Mouse (Mus musculus) gastrocnemius, postnatal 4 days (tissue): ENCODE measurements at regions not wholly inside any gene's neighbourhood (a gene's known extent, or its start where the extent isn't known, plus 50 kb on each side); places are given as distances from the start of the nearest gene placed in this dataset. TPM values are rescaled to one million over a fixed set of nuclear protein-coding genes. Genes with fewer than 3 reads are reported as not detected.
"Not testable (repeated sequence)": the region's sequence is repeated elsewhere in the genome, so short reads cannot be mapped to it uniquely, and the experiment has no call there.

Experiments used
- DNase-seq, 2 experiments: peaks; one replicate each; pipeline ENCODE4 v3.0.0; 2021 to 2022; ENCODE audit warnings: low spot score in 2 of 2, mixed read lengths in 2 of 2
- microRNA-seq: library from miRNA; unstranded; fragments of <30 nt; microRNA quantifications from one replicate; pipeline ENCODE4 v1.2.0, GENCODE M21; 2021

DNA sequence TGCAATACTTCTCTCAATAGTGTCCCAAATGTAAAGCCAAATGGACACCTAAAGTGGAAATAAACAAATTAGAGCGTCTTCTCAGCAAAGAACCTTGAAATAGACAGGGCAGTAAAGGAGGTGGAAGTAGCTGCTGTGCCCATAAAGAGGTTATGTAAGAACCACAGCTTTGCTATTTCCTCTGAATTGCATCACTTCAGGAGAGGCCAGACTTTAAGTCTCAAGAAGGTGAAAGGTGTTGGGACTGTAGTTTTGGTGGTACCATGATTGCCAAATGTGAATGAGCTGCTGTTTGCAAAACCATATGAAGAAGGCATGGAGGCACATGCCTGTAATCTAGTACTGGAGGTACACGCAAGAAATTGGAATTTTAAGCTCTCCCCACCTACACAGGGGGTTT, 670.3 kb downstream of the Trib2 start:
- no peak for DNase-seq

DNA sequence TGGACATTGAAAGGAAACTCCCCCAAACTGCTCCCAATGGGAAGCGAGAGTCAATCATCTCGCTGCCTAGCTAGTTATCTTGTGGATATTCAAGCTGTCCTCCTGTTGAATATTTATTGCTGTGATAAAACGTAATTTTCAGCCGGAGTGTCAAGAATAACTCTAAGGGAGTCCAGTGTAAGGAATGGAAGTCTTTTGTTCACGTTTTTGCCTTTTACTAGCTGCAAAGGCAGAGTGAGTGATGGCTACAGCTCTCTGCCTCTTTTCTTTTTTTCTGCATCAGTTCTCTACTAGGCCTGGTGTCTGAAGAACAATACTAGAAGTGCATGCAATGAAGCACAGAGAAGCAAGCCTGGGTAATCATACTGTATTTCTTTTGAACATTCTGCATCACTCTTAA, 679.7 kb downstream of the Trib2 start:
- no peak for DNase-seq

DNA sequence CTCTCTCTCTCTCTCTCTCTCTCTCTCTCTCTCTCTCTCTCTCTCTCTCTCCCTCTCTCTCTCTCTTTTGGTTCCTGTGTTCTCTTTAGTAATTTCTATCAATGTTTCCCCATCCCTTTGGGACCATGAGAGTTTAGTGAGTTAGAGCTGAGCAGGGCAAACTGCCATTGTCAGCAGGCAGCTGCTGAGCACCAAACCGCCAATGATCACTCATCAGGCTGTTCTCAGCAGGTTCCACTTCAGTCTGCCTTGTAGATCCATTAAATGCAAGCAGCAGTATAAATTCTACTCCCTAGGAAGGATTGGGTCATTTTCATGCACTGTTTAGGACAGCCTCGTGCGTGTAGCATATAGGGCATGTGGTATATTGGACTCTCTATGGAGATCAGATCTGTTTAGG, 692.5 kb downstream of the Trib2 start:
- DNase-seq, result no peak

DNA sequence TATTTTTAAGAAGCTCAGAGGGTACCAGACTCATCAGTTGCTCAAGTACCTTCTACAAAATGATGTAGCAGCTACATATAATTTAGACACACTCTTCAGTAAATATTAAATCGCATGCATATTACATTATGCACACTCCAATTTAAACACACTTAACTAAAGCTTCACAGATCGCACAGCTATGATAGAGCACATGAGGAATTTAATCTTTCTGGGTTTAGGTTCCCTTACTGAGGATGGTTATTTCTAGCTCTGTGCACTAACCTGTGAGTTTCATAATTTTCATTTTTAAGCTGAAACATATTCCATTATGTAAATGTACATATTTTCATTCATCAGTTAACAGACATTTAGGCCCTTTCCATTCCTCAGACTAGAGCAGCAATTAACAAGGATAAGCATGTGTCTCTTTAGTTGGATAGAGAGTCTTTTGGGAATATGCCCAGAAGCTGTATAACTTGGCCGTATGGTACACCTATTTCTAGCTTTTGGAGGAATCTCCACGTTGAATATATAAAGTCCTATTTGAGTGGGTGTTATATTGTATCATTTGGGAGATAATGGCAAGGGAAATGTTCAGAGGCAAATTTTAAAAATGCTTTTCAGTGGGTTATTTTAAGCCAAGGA, 694.0 kb downstream of the Trib2 start:
- DNase-seq, result no peak

DNA sequence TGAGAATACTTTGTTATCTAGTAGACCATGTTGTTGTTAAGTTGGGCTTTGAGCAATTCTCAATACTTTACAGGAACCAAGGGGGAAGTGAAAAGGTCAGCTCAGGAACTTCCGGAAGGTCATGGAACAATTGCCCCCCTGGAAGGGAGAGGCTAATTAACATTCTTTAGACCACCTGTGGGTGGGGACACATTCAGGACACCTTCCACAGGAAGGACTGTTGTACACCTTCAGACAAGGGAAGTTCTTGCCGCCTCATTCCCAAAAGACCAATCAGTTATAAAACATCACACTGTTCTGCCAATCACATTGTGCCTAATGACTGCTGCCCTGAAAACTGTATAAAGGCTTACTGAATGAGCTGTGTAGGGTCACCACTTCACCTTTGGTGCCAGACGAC, 701.2 kb downstream of the Trib2 start:
- no peak for DNase-seq

DNA sequence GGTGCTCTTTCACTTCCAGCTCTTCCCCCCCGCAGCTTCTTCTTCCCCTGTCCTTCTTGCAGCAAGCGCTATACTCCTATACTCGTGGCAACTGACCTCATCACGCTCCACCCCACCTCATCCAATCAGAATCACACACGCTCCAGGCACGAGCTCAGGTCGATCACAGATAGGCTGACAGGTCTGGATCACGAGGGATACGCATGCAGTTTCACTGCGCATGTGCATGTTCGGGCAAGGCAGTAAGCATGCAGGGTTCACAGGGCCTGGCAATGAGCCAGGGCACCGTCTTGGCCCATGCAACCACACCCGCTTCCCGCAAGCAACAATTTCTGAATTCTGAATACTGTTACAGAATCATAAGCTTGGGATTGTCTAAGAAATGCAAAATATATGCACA, 701.9 kb downstream of the Trib2 start:
- DNase-seq, result no peak

DNA sequence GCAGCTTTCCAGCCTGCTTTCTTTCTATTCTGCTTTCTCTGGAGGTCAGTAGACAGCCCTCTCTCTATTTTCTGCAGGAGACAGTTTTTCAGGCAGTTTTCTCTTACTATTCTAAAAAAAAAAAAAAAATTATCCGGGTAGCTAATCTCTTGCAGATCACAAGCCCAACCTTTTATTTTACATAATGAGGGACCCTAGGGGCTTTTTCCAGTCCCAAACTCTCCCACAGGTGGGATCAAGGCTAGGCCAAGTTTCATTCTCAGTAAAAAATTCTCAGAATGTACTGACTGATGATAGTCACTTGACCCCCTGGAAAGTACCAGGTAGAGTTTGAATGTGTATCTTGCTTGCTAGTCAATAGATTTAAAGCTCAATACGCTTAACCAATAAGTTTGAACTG, 705.7 kb downstream of the Trib2 start:
- no peak for DNase-seq

DNA sequence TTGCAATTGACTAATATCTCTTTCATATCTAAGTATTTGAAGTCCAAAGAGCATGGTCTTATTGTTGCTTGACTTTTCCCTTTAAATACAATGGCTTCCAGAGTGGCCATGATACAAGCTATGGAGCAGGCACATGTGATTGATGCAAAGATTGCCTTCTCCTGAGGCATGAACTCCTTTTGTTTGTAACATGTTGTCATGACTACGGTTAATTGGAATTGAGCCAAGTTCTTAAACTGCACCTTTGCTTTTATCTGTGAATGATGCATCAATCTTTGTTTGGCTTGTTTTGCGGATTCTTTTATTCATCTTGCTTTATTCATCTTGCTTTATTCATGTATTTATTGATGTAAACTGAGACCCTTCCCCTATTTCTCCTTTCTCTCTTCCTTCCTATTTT, 711.8 kb downstream of the Trib2 start:
- DNase-seq, result no peak

DNA sequence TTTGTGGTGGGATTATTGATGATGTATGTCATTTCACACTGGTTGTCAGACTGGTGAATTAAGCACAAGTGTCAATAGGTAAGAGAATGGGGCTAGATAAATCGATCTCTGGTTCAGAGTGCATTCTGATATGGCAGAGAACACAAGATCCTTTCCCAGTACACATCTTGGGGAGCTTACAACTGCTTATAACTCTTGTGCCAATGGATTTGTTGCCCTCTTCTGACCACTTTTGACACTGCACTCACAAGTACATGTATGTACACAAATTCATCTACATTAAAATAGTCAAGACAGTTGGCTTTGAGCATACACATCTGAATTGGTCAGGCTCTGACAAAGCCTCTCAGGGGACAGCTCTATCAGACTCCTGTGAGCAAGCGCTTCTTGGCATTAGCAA, 738.1 kb downstream of the Trib2 start:
- no peak for DNase-seq

DNA sequence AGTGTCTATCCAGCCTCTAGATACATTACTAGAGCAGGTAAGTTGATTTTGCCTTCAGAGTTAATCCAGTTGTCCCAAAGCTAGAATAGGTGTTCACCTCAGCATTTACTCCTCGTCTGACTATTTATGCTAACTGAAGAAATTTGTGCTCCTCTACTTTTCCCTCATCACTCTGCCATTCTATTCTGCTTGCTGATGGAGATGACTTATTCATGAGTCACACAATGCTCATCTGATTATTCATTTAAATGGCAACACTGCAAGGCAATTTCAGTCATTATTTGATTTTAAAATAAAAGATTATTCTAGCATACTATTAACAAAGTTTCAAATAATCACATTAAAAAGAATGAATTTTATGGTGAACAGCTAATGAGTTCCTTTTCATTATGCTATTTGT, 752.4 kb downstream of the Trib2 start:
- DNase-seq, result no peak

DNA sequence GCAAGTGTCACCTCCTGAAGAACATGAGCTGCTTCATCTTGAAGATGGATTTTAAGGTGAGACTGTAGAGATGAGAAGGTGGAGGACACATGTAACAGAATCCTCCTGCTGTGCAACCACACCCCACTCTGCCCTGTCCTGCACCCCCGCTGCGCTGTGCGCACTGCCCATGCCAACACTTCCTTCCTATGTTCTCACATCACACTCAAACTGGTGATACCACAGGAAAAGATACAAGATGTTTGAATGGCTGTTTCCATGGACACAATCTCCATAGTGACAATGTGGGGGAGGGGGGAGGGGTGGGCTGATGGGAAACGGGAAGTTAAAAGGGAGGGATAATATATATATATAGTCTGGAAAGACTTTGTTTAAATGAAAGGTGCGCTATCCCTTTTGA, 765.3 kb downstream of the Trib2 start:
- DNase-seq, result no peak

DNA sequence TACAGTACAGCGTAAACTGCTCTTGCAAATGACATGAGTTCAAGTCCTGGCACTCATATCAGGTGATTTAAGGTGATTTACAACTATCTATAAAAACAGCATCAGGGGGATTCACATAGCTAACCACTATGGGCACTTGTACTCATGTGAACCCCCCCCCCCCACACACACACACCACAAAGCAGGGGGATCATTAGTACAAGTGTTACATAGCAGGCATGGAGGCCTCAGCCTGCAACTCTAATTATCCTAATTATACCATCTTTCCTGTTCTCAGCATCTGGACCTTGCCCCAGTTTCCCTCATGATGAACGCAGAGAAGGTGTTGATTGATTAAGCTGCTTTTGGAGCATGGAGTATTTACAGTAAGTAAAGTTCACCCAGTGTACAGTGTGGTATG, 773.5 kb downstream of the Trib2 start:
- DNase-seq, result no peak

DNA sequence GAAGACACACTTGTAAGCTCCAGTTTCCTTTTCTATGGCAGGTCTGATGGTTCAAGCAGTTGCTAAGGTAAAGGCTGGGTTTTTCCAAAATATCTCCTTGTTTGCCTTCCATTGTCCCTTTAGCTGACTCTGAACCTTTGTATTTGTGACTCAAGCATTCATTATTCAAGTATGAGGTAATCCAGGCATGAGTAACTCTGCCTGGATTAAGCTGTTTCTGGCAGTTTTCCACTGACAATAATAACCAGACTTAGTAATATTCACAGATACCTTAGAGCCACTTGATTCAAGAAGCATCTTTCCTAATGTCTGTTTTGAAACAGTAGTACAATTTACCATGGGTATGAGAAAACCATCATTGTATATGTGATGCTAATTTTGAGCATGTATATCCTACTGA, 805.6 kb downstream of the Trib2 start:
- no peak for DNase-seq

DNA sequence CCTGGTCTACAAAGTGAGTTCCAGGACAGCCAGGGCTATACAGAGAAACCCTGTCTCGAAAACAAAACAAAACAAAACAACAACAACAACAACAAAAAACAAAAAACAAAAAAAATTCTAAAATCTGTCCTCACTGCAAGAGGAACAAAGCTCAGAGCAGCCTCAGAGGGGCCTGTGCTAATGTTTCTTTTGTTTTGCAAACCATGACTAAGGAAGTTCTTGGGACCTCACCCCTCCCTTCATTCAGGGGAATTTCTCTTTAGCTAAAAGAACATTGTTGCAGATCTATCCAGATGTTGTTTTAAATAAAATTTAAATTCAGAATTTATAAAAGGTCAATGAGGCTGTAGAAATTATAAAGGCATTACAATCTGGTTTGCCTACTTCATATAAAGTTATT, 814.3 kb downstream of the Trib2 start:
- not testable (repeated sequence) for DNase-seq

Small RNAs in the stretch of these regions (microRNA-seq; reads per million reads assigned to microRNA genes)
- gene Gm27682, result not detected
